Mouse (Mus musculus) monocyte, adult 5-6 weeks (primary cell): ENCODE measurements around the gene Tenm2. TPM values are rescaled to one million over a fixed set of nuclear protein-coding genes. Genes with fewer than 3 reads are reported as not detected.

ENCODE experiments used
- ATAC-seq: fragments of 153-309, 156-312 bp; replicated peaks from 2 replicates; pipeline ENCODE4 v1.8.0; 2017; ENCODE audit warnings: mild to moderate bottlenecking; ENCODE audit not compliant: low TSS enrichment, insufficient number of reproducible peaks, severe bottlenecking, poor library complexity, low FRiP score
- total RNA-seq: library from RNA; stranded (forward); fragments of 200-1000, 200-491, 200-594 nt; gene quantifications from 3 replicates; pipeline ENCODE4 v1.2.3, GENCODE M21; 2017

Tenm2 gene
- total RNA-seq, 1 experiment from 2014 or later, result not detected

- no peak for ATAC-seq
Observed at GRCm38 (mm10) chr11:35979266-35979732, 1256.5 kb downstream of the Tenm2 start.

DNA sequence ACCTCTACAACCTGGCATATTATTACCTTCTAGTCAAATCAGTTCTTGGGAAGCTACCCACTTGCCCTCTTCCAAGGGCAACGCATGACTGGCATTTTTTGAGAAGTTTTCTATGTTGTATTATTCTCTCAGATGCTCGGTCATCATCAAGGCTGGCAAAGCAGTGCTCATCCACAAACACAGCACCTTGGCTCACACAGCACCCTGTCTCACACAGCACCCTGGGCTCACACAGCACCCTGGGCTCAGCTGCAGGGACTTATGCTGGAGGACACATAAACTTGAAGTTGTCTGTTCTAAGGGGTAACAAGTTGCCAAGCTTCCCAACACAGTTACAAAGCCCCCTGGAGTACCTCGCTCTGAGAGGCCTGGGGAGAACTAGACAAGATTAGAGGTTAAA is 1258.0 kb downstream of the Tenm2 start:
- no peak for ATAC-seq

- ATAC-seq, result no peak
Observed at GRCm38 (mm10) chr11:35977096-35977495, 1258.7 kb downstream of the Tenm2 start.

DNA sequence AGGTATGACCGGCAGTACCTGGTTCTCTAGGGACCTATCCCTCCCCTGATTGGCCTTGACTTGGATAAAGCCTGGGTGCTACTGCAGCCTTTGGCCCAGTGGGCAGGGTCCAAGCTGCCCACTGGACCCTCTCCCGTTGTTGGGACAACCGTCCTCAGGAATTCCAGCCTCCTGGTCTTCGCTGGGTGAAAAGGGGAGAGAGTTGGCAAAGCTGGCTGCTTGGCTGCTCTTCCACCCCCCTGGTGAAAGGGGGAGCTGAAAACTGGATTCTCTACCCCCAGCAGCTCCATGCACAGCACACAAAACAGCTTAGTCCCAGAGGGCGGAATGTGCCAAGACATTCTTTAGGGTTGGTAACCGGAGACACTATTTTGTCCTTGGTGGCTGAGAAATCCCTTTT is 1259.3 kb downstream of the Tenm2 start:
- ATAC-seq, result no peak

- ATAC-seq, result no peak
Observed at GRCm38 (mm10) chr11:35974632-35975450, 1260.9 kb downstream of the Tenm2 start.

DNA sequence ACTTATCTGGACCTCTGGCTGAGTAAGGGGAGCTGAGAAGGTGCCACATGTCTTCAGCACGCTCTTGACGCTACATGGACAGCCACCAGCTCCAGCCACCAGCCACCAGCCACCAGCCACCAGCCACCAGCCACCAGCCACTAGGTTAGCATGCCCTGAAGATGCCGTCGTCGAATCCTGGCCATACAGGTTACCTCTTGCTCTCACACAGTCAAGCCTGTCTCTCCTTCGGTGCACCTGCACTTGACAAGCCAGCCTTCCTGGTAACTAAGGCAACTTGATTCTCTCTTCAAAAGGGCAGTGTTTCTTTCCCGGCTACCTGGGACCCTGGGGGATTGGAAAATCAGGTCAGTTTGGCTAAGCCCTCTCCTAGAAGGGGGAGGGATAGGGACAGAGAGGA is 1262.6 kb downstream of the Tenm2 start:
- ATAC-seq, result no peak

- no peak for ATAC-seq
Observed at GRCm38 (mm10) chr11:35972270-35972931, 1263.4 kb downstream of the Tenm2 start.

DNA sequence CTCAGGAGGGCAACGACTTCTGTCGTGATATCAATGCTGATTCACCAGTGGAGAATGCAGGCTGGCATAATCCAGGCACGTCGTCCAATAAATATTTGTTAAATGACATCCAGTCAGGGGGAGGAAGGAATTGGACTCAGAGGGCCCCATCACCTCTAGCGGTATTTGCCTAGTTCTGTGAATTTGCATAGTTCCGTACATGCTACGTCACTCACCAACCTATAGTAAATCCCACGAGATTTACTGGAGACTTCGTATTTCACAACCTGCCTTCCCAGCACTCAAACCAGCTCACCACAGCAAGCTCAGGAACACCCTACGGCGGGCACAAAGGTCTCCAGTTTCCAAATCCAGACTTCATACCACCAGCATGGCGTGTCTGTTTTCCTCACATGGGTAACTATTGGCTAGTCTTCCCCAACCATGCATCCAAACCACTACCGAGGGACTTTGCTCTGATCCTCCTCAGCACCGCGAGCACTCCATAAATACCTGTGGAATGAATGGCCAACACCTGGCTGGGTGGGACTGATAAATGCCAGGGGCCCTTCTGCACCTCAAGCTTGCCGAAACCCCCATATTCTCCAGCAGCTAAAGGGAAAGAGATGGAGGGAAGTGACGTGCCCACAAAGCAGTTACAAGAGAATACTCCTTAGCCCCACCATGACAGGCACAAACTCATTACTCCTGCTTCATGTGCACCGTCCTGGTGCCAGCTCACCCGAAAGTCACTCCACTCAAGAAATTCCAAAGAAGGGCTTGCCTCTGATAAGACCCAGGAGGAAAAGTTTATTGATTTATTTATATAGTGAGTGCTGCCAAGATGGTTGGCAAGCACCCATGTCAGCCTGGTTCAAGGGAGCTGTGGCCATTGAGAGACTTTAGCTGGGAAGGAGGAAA is 1264.7 kb downstream of the Tenm2 start:
- ATAC-seq, result no peak

DNA sequence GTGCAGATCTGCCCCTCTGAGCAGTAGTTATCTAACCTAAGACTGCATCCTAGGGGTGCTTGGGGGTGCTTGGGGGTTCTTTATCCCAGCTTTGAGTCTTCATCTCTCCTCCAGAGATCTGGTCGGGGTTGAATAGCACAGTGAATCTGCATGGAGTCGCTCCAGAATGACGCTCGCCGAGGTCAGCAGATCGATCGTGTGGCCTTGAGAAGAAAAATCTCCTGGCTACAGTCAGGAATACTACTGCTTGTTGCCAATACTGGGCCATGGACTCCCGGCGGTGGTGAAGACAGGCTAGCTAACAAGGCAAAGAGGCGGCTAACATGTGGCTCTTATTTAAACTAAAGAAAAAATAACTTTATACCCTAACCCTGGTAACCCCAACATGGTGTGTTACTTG is 1267.5 kb downstream of the Tenm2 start:
- no peak for ATAC-seq

- ATAC-seq, result no peak
Observed at GRCm38 (mm10) chr11:35963981-35964549, 1271.7 kb downstream of the Tenm2 start.

DNA sequence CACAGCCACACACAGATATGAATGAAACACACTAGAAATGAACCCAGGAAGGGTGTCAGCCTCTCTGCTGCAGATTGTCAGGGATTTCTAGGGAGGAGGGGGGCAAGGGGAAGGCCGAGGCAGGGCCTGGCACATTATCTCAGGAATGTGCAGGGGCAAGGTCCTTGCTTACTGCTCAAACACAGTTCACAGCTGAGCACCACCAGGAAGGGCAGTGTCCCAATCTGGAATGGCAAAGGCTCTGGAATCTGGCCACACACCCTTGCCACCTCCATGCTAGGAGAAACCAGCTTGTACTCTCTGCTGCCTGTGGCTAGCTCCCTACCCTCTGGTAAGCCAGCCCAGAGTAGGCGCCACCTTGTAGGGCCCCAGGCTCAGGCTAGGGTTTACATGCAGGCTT is 1272.2 kb downstream of the Tenm2 start:
- no peak for ATAC-seq

GRCm38 (mm10) chr11:35962431-35962830 is 1273.3 kb downstream of the Tenm2 start:
- ATAC-seq, result no peak

GRCm38 (mm10) chr11:35959270-35959669 is 1276.5 kb downstream of the Tenm2 start:
- ATAC-seq, result no peak
